Mouse (Mus musculus) layer of hippocampus, postnatal 14 days (tissue): ENCODE results near the gene Vwa2. TPM values are rescaled to one million over a fixed set of nuclear protein-coding genes. Genes with fewer than 3 reads are reported as not detected.

Experiments used
- DNase-seq, 2 experiments: peaks; one replicate each; pipeline ENCODE4 v3.0.0; 2021 to 2022; ENCODE audit warnings: low spot score in 2 of 2, mixed read lengths in 1 of 2
- total RNA-seq, 2 experiments: library from RNA; stranded (reverse); gene quantifications; 2 replicates each; pipeline ENCODE4 v1.2.3; 2021

The Vwa2 gene
- total RNA-seq, 2 experiments from 2014 or later = 0.19 to 0.28 TPM

- DNase-seq = no peak
Observed at GRCm38 (mm10) chr19:56947971-56948610, 74.0 kb downstream of the Vwa2 start.

- no peak for DNase-seq
Observed at GRCm38 (mm10) chr19:56949868-56950267, 75.8 kb downstream of the Vwa2 start.

- no peak for DNase-seq
Observed at GRCm38 (mm10) chr19:56950818-56951217, 76.8 kb downstream of the Vwa2 start.

- DNase-seq = no peak
Observed at GRCm38 (mm10) chr19:56953856-56954255, 79.8 kb downstream of the Vwa2 start.

GRCm38 (mm10) chr19:56954857-56955256 lies 80.8 kb downstream of the Vwa2 start:
- no peak for DNase-seq

GRCm38 (mm10) chr19:56955568-56956513 lies 81.8 kb downstream of the Vwa2 start:
- DNase-seq = peak; percentile 17 to 54

GRCm38 (mm10) chr19:56958011-56958410 lies 84.0 kb downstream of the Vwa2 start:
- DNase-seq = no peak

- DNase-seq = no peak
Observed at GRCm38 (mm10) chr19:56958582-56959021, 84.6 kb downstream of the Vwa2 start.

GRCm38 (mm10) chr19:56959057-56959456 lies 85.0 kb downstream of the Vwa2 start:
- DNase-seq = no peak

GRCm38 (mm10) chr19:56959601-56960000 lies 85.6 kb downstream of the Vwa2 start:
- no peak for DNase-seq

Other genes with a start within 250 kb of the Vwa2 start
- gene Adrb1, start 152.1 kb upstream of the Vwa2 start, total RNA-seq = 10 to 100 TPM; 12.1 to 15.7 TPM
- 10 to 100 TPM; 37.8 to 44.7 TPM for gene Ccdc186, start 52.1 kb upstream of the Vwa2 start, total RNA-seq
- gene Tdrd1, start 48.0 kb upstream of the Vwa2 start, total RNA-seq = under 1 TPM; 0.46 to 0.55 TPM
- gene Afap1l2, start 134.0 kb downstream of the Vwa2 start, total RNA-seq = 10 to 100 TPM; 20.0 to 21.3 TPM